Mouse (Mus musculus) central nervous system, embryonic 14 days (tissue): ENCODE data around the gene Gm17469. TPM values are rescaled to one million over a fixed set of nuclear protein-coding genes. Genes with fewer than 3 reads are reported as not detected.

ENCODE experiments used
- polyA plus RNA-seq: library from polyadenylated mRNA; depleted of rRNA; stranded (reverse); fragments of >200 nt; gene quantifications from 2 replicates; pipeline ENCODE4 v1.2.3, GENCODE M21; 2012; rRNA removed

The Gm17469 gene
- not detected in 2 replicates for polyA plus RNA-seq

GRCm38 (mm10) chrX:124629593-124629992, at the start of gene Gm17469:
Gm17469 (plus strand) TSS chrX:124629893.

Other genes with a start within 250 kb of the Gm17469 start
- gene Gm17584, start 129.3 kb upstream of the Gm17469 start, polyA plus RNA-seq, result not detected in 2 replicates